Mouse (Mus musculus) liver, adult 10 weeks (tissue): ENCODE data around the gene Nr1h4. TPM values are rescaled to one million over a fixed set of nuclear protein-coding genes. Genes with fewer than 3 reads are reported as not detected.

ENCODE experiments used
- polyA plus RNA-seq: library from polyadenylated mRNA; stranded (reverse); fragments of 350-450 nt; fragmentation: Illumina TruSeq; extraction: RNeasy Lipid Tissue Mini Kit (QIAGEN cat#74804); gene quantifications from one replicate; pipeline ENCODE4 v1.2.3, GENCODE M21; 2014; ENCODE audit warnings: low read depth, low replicate concordance

The Nr1h4 gene
- polyA plus RNA-seq = 115 TPM

GRCm38 (mm10) chr10:89532929-89533727, at the start of gene Nr1h4:
Gene Nr1h4, minus strand, starts transcription at chr10:89533585.

GRCm38 (mm10) chr10:89443623-89444151, 89.7 kb downstream of the Nr1h4 start, which contains the start of gene Gas2l3:
Gene Gas2l3, minus strand, starts transcription at chr10:89443967.

Other genes with a start within 250 kb of the Nr1h4 start
- gene Ano4, start 188.8 kb downstream of the Nr1h4 start, polyA plus RNA-seq = not detected
- gene Gas2l3, start 89.6 kb downstream of the Nr1h4 start, polyA plus RNA-seq = 0.82 TPM
- 3.2 TPM for gene Slc17a8, start 87.7 kb upstream of the Nr1h4 start, polyA plus RNA-seq
- 38.4 TPM for gene Scyl2, start 152.7 kb upstream of the Nr1h4 start, polyA plus RNA-seq
- 28.5 TPM for gene Actr6, start 198.7 kb upstream of the Nr1h4 start, polyA plus RNA-seq
- gene Uhrf1bp1l, start 211.4 kb upstream of the Nr1h4 start, polyA plus RNA-seq = 36.4 TPM